Mouse (Mus musculus) urinary bladder, postnatal 36 days (tissue): ENCODE measurements around the gene Pdia4.
"Not testable (repeated sequence)": the region's sequence is repeated elsewhere in the genome, so short reads cannot be mapped to it uniquely, and the experiment has no call there.

Source experiments
- DNase-seq, 2 experiments: peaks; one replicate each; pipeline ENCODE4 v3.0.0; 2022; ENCODE audit warnings: low spot score in 2 of 2, mixed read lengths in 1 of 2

Pdia4 gene

GRCm38 (mm10) chr6:47813257-47813878, at the start of gene Pdia4:
Gene Pdia4 (minus strand): TSS chr6:47813430.
- peak; percentile 95 to 98 for DNase-seq

- not testable (repeated sequence) for DNase-seq
Measured at GRCm38 (mm10) chr6:47857729-47858128, 44.5 kb upstream of the Pdia4 start.

DNA sequence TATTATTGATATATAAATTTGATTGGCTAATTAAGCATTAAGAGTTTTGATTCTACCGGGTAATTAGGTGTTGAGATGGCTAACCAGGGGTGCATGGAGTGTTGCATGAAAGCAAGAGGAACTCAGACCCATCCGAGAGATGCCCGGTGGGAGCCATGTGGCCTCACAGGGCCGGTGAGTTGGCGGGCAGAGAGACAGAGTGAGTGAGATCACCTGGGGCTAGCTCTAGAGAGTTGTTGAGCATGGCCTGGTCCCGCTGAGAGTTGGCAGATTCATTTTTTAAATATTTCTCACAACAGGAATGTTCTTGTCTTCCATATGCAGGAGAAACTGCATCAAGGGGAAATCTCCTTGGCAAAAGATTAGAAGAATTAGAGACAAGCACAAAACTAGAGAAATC, 44.0 kb upstream of the Pdia4 start:
- no peak for DNase-seq

DNA sequence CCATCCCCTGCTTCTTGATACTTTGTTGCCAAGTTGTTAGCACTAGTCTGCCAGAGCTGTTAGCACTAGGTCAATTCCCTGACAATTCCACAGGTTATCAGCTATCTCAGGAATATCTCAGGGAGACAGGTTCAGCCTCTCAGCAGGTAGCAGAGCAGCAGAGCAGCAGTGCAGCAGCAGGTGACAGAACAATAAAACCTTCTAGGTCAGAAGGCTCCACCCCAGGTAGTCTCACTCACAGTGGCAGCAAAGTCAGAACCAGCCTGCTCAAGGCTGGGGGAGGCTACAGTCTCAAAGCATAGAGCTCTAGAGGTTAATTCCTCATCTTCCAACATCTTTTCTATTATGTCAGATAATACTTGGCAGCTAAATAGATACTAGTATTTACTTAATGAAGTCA, 32.5 kb upstream of the Pdia4 start:
- no peak for DNase-seq

DNA sequence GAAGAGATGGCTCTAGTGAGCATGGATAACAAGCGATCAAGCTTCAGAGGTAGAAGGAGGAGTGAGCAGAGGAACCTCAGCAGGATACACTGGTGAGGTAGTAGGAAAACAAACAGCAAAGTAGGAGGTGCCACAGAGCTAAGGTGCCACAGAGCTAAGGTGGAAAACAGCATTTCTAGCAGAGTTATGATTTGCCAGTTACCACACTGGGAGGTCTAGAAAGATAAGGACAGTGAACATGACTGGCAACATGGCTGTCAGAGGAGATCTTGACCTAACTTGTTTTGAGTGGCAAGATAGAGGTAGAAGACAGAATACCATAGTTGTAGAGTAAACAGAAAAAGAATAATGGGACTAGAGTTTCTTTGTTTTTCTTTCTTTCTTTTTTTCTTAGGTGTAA, 29.1 kb upstream of the Pdia4 start:
- no peak for DNase-seq

DNA sequence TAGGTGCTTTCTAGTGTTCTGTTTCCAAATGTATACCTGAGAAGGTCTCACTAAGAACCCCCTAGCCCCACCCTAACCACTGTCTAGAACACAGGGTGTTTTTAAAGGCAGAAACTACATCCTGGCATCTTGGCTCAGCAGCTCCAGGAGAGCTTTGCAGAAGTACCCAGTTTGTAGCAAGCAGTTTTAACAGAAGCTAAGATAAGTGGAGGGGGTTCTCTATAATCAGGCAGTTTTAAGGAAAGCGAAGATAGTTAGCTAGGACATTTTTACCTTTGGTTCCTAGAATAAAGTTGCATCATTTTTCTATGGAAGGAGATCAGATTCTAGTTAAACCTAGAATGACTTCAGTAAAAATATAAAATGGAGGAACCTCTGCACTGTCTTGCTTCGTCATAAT, 28.6 kb upstream of the Pdia4 start:
- DNase-seq = no peak

DNA sequence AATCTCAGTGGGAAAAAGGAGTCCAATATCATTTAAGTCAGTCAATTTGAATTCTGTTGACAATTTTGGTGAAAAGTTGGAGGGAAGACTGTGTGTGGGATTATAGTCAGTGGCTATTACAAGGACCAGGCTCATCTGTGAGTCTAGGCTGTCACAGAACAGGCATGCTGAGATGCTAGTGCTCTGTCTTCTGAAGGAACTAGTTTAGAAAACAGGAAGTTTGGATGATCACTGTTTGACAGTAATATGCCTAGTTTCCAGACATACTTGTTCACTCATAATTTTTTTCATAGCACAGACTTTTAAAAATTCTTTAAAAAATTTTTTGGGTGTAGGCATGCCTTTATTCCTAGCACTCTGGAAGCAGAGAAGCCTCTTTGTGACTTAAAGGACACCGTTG, 27.8 kb upstream of the Pdia4 start:
- no peak for DNase-seq

DNA sequence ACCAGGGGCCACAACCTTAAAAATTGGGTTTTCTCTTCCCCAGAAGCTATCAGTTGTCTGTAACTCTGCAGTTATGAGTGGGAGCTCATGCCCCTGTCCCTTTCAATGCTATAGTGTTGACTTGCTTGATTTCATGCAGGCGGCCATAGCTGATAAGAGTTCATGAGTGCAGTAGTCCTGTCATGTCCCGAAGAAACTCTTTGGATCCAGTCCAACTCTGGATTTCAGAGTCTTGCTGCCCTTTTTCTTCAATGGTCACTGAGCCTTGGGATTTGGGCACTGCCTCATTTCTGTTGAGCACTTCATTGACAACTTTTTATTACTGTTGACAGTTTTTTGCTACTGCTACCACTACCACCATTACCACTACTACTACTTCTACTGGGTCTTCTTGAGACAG, 24.4 kb upstream of the Pdia4 start:
- no peak for DNase-seq

DNA sequence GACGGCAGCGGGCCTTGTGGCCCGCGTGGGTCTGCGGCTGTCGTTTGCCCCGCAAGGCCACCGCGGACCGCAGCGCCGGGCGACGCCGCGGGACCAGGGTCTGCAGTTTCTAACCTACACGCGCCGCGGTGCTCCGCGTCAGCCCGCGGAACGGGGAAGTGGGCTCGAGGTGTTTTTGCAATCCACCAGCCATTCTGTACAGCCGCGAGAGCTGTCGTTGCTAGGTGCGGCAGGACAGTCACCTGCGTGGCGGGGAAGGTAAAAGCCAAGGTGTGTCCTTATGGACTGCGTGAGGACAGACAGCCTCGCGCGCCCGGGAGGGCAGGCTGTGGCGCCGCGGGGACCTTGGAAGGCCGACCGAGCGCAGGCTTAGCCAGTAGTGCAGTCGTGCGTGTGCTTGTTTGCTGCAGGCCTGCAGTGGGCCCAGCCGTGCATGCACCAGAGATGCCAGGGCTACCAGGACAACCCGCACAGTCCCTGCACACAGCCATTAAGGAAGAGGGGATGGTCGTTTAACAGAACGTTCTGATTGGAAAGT, 22.8 kb upstream of the Pdia4 start:
- DNase-seq = peak in 1 of 2 experiments; percentile 31

DNA sequence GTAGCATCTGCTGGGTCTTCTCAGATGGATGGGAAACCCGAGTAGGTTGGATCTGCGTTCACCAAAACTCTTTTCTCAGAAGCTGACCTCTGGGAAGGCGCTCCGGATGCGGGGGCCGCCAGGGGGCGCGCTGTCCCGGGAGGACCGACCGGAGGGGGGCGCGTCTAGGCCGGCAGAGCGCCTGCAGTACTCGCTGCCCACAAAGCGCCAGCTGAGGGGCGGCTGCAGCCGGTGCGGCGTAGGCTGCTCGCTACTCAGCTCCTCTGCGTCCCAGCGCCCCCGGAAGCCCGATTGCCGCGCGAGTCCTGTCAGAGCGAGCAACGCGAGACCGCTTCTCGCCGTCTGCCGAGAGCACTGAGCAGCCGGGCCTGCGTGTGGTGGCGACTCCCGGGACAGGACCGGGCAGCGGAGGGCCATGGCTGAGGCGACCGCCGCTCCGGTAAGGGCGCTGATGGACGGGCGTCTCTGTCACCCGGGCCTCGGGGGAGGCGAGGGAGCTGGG, 22.3 kb upstream of the Pdia4 start, which contains the start of gene Zfp398:
Gene Zfp398 (plus strand): TSS at position 180 of the 502 bp plus-strand sequence.
- peak; percentile 95 to 96 for DNase-seq

- DNase-seq = no peak
Measured at GRCm38 (mm10) chr6:47832220-47832619, 19.0 kb upstream of the Pdia4 start.

DNA sequence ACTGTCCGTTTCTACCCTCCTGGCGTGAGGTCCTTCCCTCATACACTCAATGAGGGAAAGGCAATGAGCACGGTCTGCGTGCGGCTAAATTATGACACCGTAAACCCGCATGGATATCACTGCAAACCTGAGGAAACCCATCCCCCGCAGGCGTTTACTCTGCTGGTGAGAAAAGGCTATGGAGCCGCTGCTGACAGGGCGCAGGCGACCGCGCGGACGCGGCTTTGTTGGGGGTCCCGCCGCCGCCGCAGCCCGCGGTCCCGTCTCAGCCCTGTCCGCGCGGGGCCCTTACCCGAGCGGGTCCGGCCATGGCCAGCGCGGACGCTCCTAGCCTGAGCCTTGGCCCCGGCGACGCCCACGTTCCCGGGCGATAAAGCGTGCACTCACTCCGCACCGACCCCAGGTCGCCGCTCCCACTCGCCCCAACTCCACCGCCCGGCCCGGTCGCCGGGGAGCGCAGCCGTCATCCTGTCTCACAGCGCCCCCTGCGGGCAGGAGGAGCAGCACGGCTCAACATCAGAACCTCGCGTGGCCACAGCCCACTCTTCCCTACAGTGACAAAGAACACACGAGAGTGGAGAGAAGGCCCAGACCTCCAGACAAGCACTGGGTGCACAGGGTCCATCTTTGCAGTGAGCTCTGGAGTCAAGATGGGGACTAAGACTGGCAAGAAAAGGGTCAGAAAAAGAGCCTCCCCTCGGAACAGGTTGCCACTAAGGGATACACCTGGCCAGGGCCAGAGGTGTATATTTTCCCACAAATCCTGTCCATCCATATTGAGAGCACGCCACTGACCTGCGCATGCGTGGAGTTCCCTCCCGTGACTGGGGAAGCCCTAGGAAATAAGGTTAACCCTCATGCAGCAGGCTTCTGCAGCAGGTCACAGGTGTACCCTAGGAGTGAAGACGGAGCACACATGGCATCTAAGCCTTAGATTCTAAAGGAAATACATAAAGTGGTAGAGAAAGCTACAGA, 17.2 kb upstream of the Pdia4 start, which contains the start of gene Zfp786:
Gene Zfp786 (minus strand): TSS at position 764 of the 975 bp plus-strand sequence.
- peak; percentile 84 to 90 for DNase-seq

DNA sequence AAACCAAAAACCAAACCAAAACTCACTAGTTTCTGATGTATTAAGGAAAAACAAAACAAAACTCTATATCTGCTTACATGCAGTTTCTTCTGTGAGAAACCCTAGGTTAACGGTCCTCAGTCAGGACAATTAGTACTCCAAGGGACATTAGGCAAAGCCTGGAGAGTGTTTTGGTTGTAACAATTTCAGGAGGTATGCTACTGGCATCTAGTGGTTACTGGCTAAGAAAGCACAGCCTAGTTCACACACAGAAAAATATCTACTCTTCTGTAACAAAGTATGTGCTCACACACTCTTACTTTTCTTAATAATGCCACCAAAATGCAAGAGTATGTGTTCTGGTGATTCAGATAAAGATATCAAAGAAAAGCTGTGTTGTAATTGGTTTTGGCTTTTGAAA, 15.7 kb upstream of the Pdia4 start:
- no peak for DNase-seq

GRCm38 (mm10) chr6:47827462-47827861, 14.2 kb upstream of the Pdia4 start:
- no peak for DNase-seq

- DNase-seq = no peak
Measured at GRCm38 (mm10) chr6:47824241-47824640, 11.0 kb upstream of the Pdia4 start.

DNA sequence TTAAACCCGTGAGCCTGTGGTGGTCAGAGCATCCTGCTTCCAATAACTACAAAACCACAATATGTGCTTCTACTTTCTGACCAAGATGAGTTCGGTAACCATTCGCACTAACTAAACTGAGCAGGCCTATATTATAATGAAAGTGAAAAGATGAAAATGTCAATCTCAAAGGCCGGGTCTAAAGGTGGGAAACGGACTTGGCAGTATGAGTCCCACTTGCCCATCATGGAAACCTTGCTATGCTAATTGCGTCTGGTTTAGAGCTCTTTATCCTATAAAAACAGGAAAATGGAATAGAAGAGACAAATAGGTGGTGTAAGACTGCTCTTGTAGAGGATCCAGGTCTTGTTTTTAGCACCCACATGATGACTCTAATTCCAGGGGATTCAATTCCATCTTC, 8.5 kb upstream of the Pdia4 start:
- DNase-seq = no peak

DNA sequence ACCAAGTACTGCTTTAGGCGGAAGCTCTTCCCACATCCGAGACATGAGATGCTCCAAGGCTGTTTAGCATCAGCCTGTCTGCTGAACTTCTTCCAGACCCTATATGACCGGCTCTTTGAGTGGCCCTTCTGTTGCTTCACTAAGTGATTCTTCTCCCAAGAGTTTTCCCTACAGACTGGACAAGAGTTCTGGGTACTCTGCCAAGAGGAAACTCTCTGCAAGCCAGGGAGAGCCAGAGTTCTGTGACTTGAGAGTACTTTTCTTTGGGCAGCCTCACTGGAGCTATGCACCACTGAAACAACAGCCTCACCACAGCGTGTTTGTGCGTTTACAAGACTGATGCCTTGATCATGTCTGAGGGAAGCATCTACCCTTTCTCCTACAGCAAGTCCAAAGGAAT, 8.0 kb upstream of the Pdia4 start:
- DNase-seq = no peak

GRCm38 (mm10) chr6:47819626-47820325, 6.5 kb upstream of the Pdia4 start:
- DNase-seq = no peak

DNA sequence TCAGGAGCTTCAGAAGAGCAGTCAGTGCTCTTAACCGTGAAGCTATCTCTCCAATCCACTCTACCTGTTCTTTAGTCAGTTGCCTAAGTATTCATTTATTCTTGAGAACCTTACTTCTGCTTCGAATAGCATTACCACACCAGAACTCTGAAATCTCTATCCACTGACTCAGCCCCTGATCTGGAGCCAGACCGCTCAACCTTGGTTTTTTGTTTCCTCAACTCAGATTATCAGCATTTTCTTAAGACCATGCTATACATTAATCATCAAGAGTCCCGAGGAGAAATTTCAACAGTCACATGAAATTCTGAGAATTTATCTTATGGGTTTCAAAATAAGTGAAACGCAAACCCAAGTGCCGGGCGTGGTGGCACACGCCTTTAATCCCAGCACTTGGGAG, 5.5 kb upstream of the Pdia4 start:
- no peak for DNase-seq

- DNase-seq = no peak
Measured at GRCm38 (mm10) chr6:47816151-47816550, 2.9 kb upstream of the Pdia4 start.

GRCm38 (mm10) chr6:47812271-47812915, 837 bp downstream of the Pdia4 start:
- no peak for DNase-seq
